Mouse (Mus musculus) heart, embryonic 11.5 days (tissue): ENCODE results near the gene Cdh23. TPM values are rescaled to one million over a fixed set of nuclear protein-coding genes. Genes with fewer than 3 reads are reported as not detected.

Experiments used
- ATAC-seq: fragments of 200-750 bp; cut with Nextera tagmentation; replicated peaks from 2 replicates; pipeline ENCODE4 v1.8.0; 2017; ENCODE audit warnings: moderate library complexity; ENCODE audit not compliant: insufficient number of reproducible peaks, low FRiP score, low TSS enrichment
- H3K27ac ChIP-seq: fragments of 300-500 bp; sonication (generic); 2 replicates; pipeline ENCODE4 v1.5.1; 2014; ENCODE audit warnings: mild to moderate bottlenecking, low read depth, low read length
- H3K27me3 ChIP-seq: fragments of 300-500 bp; sonication (generic); 2 replicates; pipeline ENCODE4 v1.6.1; 2014; ENCODE audit warnings: mild to moderate bottlenecking, low read length, mixed read lengths; ENCODE audit not compliant: control insufficient read depth, insufficient read depth
- H3K36me3 ChIP-seq: fragments of 300-500 bp; sonication (generic); 2 replicates; pipeline ENCODE4 v1.6.1; 2014; ENCODE audit warnings: mild to moderate bottlenecking, low read length, moderate library complexity, mixed read lengths; ENCODE audit not compliant: control insufficient read depth, insufficient read depth
- H3K4me1 ChIP-seq: fragments of 300-500 bp; sonication (generic); 2 replicates; pipeline ENCODE4 v1.6.1; 2014; ENCODE audit warnings: low read length; ENCODE audit not compliant: control insufficient read depth, insufficient read depth
- H3K4me2 ChIP-seq: fragments of 300-500 bp; sonication (generic); 2 replicates; pipeline ENCODE4 v1.6.1; 2014; ENCODE audit warnings: mild to moderate bottlenecking, moderate library complexity
- H3K4me3 ChIP-seq: fragments of 300-500 bp; sonication (generic); 2 replicates; pipeline ENCODE4 v1.5.1; 2014; ENCODE audit warnings: low read depth, low read length
- H3K9ac ChIP-seq: fragments of 300-500 bp; sonication (generic); 2 replicates; pipeline ENCODE4 v1.6.1; 2014; ENCODE audit warnings: mild to moderate bottlenecking, low read depth, low read length, moderate library complexity
- H3K9me3 ChIP-seq: fragments of 300-500 bp; sonication (generic); replicated peaks from 2 replicates; pipeline ENCODE4 v1.6.1; 2016; ENCODE audit warnings: low read length; ENCODE audit not compliant: control insufficient read depth
- WGBS: fragments of 180-500 bp; shearing (Covaris S2); extraction: QIAGEN DNeasy Blood & Tissue Kit; methylation state at CpG from one replicate; pipeline ENCODE4 v1.1.7; 2014; ENCODE audit not compliant: insufficient replicate concordance; 5-methylcytosine and 5-hydroxymethylcytosine counted together
- polyA plus RNA-seq: library from polyadenylated mRNA; unstranded; fragments of >200 nt; fragmentation: Nextera tagmentation; extraction: Ambion mirVana; gene quantifications from 2 replicates; pipeline ENCODE4 v1.2.1, GENCODE M21; 2014

The Cdh23 gene
- polyA plus RNA-seq, 1 experiment from 2014 or later, result 0.27 TPM

DNA sequence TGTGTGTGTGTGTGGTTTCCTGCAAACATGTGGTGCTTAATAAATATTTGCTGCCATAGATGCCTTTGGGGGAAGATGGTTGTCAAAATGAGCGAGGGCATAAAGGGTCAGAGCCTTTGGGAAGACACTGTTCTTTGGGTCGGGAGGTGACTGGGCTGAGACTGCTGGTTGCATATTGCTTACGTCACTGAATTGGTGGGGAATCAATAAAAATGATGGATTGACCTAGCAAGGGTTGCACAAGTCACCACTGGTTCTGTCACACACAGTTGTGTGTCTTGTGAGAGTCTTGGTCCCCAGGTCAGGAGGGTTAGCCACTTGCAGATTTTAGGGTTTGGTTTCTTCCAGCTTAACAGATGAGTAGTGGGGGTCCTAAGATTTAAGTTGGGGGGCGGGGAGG, 19.0 kb downstream of the Cdh23 start:
- Histone ChIP-seq H3K9me3 (no peaks in the 10 kb centered on the region), H3K27ac (no peak overlapping the region), H3K9ac (no peak overlapping the region), H3K4me3 (no peak overlapping the region), H3K4me2 (no peak overlapping the region), H3K4me1 (no peaks in the 10 kb centered on the region), H3K27me3 (peaks cover 13% of the 10 kb centered on the region), H3K36me3 (no peaks in the 10 kb centered on the region)
- ATAC-seq, result no peak
- 75% methylated on average over 4 of the region's 4 CpGs for WGBS

DNA sequence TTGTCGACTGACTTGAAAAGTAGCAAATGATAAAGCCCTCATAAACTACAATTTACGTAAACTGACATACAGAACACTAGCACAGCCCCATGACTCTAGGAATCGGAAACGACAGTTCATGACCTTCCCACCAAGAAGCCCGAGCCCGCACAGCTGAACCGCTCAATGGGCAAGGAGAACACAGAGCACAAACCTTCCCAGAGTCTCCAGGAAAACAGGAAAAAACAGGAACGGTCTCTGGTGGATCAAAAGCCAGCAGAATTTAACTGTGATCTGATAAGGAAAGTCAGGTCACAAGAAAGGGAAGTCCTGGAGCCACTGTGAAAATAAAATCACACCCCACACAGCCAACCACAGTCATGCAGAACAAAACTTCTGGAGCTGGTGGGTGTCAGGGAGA, 26.1 kb downstream of the Cdh23 start:
- no peaks in the 10 kb centered on the region for H3K4me1 ChIP-seq
- no peak overlapping the region for H3K9ac ChIP-seq
- H3K36me3 ChIP-seq, result no peaks in the 10 kb centered on the region
- no peak overlapping the region for H3K4me3 ChIP-seq
- ATAC-seq, result no peak
- WGBS, result 64% methylated on average over 8 of the region's 8 CpGs
- H3K27ac ChIP-seq, result no peak overlapping the region
- no peaks in the 10 kb centered on the region for H3K27me3 ChIP-seq
- no peak overlapping the region for H3K4me2 ChIP-seq
- no peaks in the 10 kb centered on the region for H3K9me3 ChIP-seq

DNA sequence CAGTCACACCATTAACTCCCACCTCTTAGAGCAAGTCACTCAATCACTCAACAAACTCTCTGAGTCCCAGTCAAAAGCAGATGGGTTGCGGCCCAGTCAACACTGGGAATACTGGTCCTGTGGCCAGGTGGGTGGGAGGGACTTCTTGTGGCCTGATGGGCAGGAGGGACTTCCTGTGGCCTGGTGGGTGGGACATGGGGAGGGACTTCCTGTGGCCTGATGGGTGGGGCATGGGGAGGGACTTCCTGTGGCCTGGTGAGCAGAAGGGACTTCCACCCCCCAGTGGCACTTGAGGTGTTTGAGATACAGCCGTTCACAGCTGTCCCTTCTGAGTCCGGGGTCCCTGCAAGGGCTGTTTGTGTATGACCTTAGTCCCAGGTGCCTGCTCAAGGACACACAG, 27.7 kb downstream of the Cdh23 start:
- Histone ChIP-seq H3K36me3 (no peaks in the 10 kb centered on the region), H3K4me2 (no peak overlapping the region), H3K27me3 (no peaks in the 10 kb centered on the region), H3K4me3 (no peak overlapping the region), H3K9me3 (no peaks in the 10 kb centered on the region), H3K4me1 (no peaks in the 10 kb centered on the region), H3K9ac (no peak overlapping the region), H3K27ac (no peak overlapping the region)
- 71% methylated on average over 3 of the region's 3 CpGs for WGBS
- no peak for ATAC-seq

DNA sequence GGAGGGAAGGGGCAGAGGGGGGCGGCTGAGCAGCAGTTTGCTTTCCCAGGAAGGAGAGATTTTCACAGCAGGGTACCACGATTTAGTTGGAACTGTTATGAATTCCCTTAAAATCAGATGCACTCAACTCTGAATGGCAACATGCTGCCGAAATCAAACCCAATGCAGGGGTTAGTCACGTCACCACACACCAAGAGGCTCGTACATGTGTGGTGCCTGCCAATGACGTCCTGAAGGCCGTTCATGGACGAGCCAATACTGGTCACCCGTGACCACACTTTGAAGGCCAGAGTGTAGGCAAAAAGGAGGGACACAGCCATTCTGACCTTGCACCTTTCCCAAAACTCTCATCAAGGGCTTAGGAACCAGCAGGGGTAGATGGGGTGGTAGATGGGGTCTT, 35.3 kb downstream of the Cdh23 start:
- 72% methylated on average over 9 of the region's 9 CpGs for WGBS
- H3K9ac ChIP-seq, result no peak overlapping the region
- peaks cover 3% of the 10 kb centered on the region; the same call in 1 of the 2 replicates for H3K27me3 ChIP-seq
- no peak overlapping the region for H3K27ac ChIP-seq
- H3K36me3 ChIP-seq, result no peaks in the 10 kb centered on the region
- ATAC-seq, result no peak
- no peaks in the 10 kb centered on the region for H3K4me1 ChIP-seq
- H3K9me3 ChIP-seq, result no peaks in the 10 kb centered on the region
- no peak overlapping the region for H3K4me2 ChIP-seq
- no peak overlapping the region for H3K4me3 ChIP-seq

DNA sequence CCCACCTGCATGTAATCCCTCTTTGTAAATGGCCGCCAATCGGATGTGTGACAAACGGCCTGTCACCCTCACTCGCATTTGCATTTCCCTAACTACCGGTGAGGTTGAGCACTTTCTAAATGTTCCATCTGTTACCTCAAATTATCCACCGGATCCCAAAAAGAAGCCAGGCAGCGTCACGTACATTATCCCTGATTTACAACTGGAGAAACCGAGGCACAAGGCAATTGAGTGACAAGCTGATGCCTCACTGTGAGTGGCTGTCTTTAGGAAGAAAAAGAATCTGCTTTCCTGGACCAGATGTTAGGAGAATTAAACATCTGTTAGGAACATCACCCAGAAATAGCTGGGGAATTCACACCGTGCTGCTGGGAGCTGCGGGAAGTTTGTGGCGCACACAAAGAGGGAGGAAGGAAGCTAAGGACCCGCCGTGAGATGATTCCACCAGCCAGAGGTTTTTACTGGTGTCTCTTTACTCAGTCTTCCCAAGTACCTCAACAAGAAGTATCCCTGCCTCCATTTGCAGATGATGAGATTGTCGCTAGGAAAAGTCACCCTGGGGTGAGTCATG, 36.8 kb downstream of the Cdh23 start:
- no peak for ATAC-seq
- no peak overlapping the region for H3K4me3 ChIP-seq
- H3K4me1 ChIP-seq, result no peaks in the 10 kb centered on the region
- H3K27ac ChIP-seq, result no peak overlapping the region
- H3K27me3 ChIP-seq, result peaks cover 3% of the 10 kb centered on the region; the same call in 1 of the 2 replicates
- H3K4me2 ChIP-seq, result no peak overlapping the region
- WGBS, result 37% methylated on average over 15 of the region's 15 CpGs
- no peak overlapping the region for H3K9ac ChIP-seq
- no peaks in the 10 kb centered on the region for H3K36me3 ChIP-seq
- H3K9me3 ChIP-seq, result no peaks in the 10 kb centered on the region

DNA sequence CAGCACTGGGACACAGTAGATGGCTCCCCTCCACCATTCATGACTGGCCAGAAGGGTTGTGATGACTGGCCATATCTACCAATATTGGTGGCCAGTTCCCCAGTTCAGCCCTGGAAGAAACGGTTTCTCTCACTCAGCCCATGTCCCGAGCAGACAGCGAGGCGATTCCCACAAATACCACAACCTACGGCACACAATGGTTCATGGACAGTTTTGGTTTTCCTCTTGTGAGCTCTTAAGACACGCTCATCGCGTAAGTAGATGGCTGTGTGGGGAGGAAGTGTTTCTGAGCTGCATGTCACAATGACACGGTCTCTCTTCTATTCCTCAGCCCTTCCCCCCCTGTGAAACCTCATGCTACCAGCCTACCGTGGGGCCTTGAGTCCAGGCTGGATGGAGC, 38.1 kb downstream of the Cdh23 start:
- no peaks in the 10 kb centered on the region for H3K9me3 ChIP-seq
- no peaks in the 10 kb centered on the region for H3K4me1 ChIP-seq
- no peak overlapping the region for H3K27ac ChIP-seq
- no peak overlapping the region for H3K9ac ChIP-seq
- peaks cover 3% of the 10 kb centered on the region; the same call in 1 of the 2 replicates for H3K27me3 ChIP-seq
- no peak for ATAC-seq
- H3K4me3 ChIP-seq, result no peak overlapping the region
- 77% methylated on average over 10 of the region's 10 CpGs for WGBS
- H3K4me2 ChIP-seq, result no peak overlapping the region
- no peaks in the 10 kb centered on the region for H3K36me3 ChIP-seq

DNA sequence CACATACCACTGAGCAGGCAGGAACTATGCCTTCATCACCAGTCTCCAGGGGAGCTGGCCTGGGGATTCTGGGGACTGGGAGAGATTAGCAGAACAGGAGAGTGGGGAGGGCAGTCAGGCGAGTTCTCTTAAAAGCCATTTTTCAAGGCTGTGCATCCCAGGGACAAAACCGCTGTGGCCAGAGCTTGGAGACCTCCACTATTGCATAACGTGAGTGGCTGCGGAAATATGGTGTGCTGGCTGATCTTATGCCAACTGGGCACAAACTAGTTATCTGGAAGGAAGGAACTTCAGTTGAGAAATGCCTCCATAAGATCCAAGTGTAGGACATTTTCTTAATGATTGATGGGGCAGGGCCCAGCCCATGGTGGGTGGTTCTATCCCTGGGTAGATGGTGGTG, 42.6 kb downstream of the Cdh23 start:
- H3K4me3 ChIP-seq, result no peak overlapping the region
- H3K4me2 ChIP-seq, result no peak overlapping the region
- no peaks in the 10 kb centered on the region for H3K4me1 ChIP-seq
- H3K27me3 ChIP-seq, result no peaks in the 10 kb centered on the region
- ATAC-seq, result no peak
- no peak overlapping the region for H3K27ac ChIP-seq
- 80% methylated on average over 4 of the region's 4 CpGs for WGBS
- H3K36me3 ChIP-seq, result no peaks in the 10 kb centered on the region
- H3K9ac ChIP-seq, result no peak overlapping the region
- H3K9me3 ChIP-seq, result no peaks in the 10 kb centered on the region

DNA sequence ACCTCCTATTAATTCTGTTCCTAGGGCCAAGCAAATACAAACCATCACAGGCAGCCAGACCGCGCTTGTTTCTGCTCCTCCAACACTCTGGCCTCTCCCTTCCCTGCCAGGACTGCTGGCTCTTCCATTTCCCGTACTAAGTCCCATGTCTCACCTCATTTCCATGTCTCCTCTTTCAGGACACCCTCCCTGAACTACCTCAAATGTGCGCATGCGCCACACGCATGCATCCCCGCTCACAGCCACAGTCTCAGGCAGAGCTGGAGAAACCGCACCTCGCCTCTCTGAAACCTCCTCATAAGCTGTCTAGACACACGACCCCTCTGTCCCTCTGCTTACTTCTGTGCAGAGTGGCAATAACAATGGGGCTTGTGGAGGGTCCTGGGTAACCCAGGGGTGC, 43.2 kb downstream of the Cdh23 start:
- Histone ChIP-seq H3K27me3 (no peaks in the 10 kb centered on the region), H3K36me3 (no peaks in the 10 kb centered on the region), H3K27ac (no peak overlapping the region), H3K9ac (no peak overlapping the region), H3K4me3 (no peak overlapping the region), H3K4me1 (no peaks in the 10 kb centered on the region), H3K4me2 (no peak overlapping the region), H3K9me3 (no peaks in the 10 kb centered on the region)
- WGBS, result 82% methylated on average over 10 of the region's 10 CpGs
- no peak for ATAC-seq

DNA sequence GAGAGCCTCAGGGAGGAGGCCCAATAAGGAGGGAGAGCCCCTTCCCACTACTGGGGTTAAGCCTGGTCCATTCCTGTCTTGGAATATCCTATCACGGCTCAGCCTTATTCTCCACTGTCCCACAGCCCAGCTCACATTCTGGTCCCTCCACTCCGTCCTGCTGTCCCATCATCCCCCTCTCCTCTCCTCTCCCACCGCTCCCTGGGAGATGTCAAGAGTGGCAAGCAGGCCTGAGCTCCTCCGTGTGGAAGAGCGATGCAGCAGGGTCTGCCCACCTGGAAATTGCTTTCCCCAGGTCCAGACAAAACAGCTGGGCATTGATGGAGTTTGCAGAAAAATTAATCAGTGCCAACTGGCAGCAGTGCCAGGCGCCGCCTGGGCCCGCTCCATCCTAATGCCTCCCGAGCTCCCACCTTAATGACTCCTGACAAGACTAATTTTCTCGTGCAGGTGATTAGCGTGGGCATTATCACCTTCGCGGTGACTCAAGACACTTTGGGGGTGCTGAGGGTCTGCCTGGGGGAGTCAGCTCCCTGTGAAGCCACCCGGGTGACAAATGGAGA, 52.1 kb downstream of the Cdh23 start:
- Histone ChIP-seq H3K9ac (no peak overlapping the region), H3K4me3 (no peak overlapping the region), H3K4me1 (no peaks in the 10 kb centered on the region), H3K27me3 (0 out of 2 replicates have a peak, but pooled peaks cover 2% of the 10 kb centered on the region), H3K9me3 (no peaks in the 10 kb centered on the region), H3K36me3 (no peaks in the 10 kb centered on the region), H3K27ac (no peak overlapping the region), H3K4me2 (no peak overlapping the region)
- ATAC-seq, result no peak
- WGBS, result 59% methylated on average over 14 of the region's 14 CpGs
